Mouse (Mus musculus) neural tube, embryonic 15.5 days (tissue): ENCODE results near the gene Galnt2. TPM values are rescaled to one million over a fixed set of nuclear protein-coding genes. Genes with fewer than 3 reads are reported as not detected.
A peak's percentile ranks its signal among the peaks of the same experiment; 100 is the strongest.

Experiments
- ATAC-seq: fragments of 200-750 bp; cut with Nextera tagmentation; 2 replicates; pipeline ENCODE4 v1.8.0; 2017; ENCODE audit warnings: mild to moderate bottlenecking, moderate TSS enrichment, moderate library complexity; ENCODE audit not compliant: low FRiP score
- H3K27ac ChIP-seq: fragments of 300-500 bp; sonication (generic); replicated peaks from 2 replicates; pipeline ENCODE4 v1.5.1; 2015; ENCODE audit warnings: mild to moderate bottlenecking, inconsistent platforms
- H3K27me3 ChIP-seq: fragments of 300-500 bp; sonication (generic); replicated peaks from 2 replicates; pipeline ENCODE4 v1.6.1; 2015; ENCODE audit warnings: inconsistent platforms
- H3K36me3 ChIP-seq: fragments of 300-500 bp; sonication (generic); 2 replicates; pipeline ENCODE4 v1.6.1; 2015; ENCODE audit warnings: inconsistent platforms
- H3K4me1 ChIP-seq: fragments of 300-500 bp; sonication (generic); 2 replicates; pipeline ENCODE4 v1.6.1; 2015; ENCODE audit warnings: inconsistent platforms
- H3K4me2 ChIP-seq: fragments of 300-500 bp; sonication (generic); 2 replicates; pipeline ENCODE4 v1.6.1; 2015; ENCODE audit warnings: inconsistent platforms, mild to moderate bottlenecking, moderate library complexity
- H3K4me3 ChIP-seq: fragments of 300-500 bp; sonication (generic); replicated peaks from 2 replicates; pipeline ENCODE4 v1.5.1; 2015; ENCODE audit warnings: mild to moderate bottlenecking, inconsistent platforms
- H3K9ac ChIP-seq: fragments of 300-500 bp; sonication (generic); replicated peaks from 2 replicates; pipeline ENCODE4 v1.6.1; 2015; ENCODE audit warnings: mild to moderate bottlenecking, inconsistent platforms
- H3K9me3 ChIP-seq: fragments of 300-500 bp; sonication (generic); replicated peaks from 2 replicates; pipeline ENCODE4 v1.6.1; 2016; ENCODE audit warnings: inconsistent platforms
- WGBS: fragments of 180-500 bp; shearing (Covaris S2); methylation state at CpG from one replicate; pipeline ENCODE4 v1.1.7; 2015; ENCODE audit warnings: mixed read lengths; 5-methylcytosine and 5-hydroxymethylcytosine counted together
- polyA plus RNA-seq: library from polyadenylated mRNA; unstranded; fragments of >200 nt; fragmentation: Nextera tagmentation; extraction: Ambion mirVana; gene quantifications from 2 replicates; pipeline ENCODE4 v1.2.1, GENCODE M21; 2015

The Galnt2 gene
- polyA plus RNA-seq, 1 experiment from 2014 or later: 62.7 TPM

GRCm38 (mm10) chr8:124376406-124376805 is 145.2 kb downstream of the Galnt2 start:
- no peak overlapping the region for H3K4me3 ChIP-seq
- H3K27ac ChIP-seq: no peak overlapping the region
- ATAC-seq: no peak
- no peaks in the 10 kb centered on the region for H3K4me1 ChIP-seq
- no peaks in the 10 kb centered on the region for H3K27me3 ChIP-seq
- WGBS: 97% methylated on average over 12 of the region's 12 CpGs
- no peak overlapping the region for H3K4me2 ChIP-seq
- H3K9ac ChIP-seq: no peak overlapping the region
- H3K9me3 ChIP-seq: no peaks in the 10 kb centered on the region
- H3K36me3 ChIP-seq: peaks cover 24% of the 10 kb centered on the region; the same call in 1 of the 2 replicates

GRCm38 (mm10) chr8:124379289-124379688 is 148.1 kb downstream of the Galnt2 start:
- H3K4me2 ChIP-seq: no peak overlapping the region
- H3K4me1 ChIP-seq: peaks cover 13% of the 10 kb centered on the region
- 67% methylated on average over 6 of the region's 6 CpGs for WGBS
- H3K9me3 ChIP-seq: no peaks in the 10 kb centered on the region
- ATAC-seq: no peak
- H3K27me3 ChIP-seq: no peaks in the 10 kb centered on the region
- H3K9ac ChIP-seq: no peak overlapping the region
- peaks cover 25% of the 10 kb centered on the region for H3K36me3 ChIP-seq
- H3K4me3 ChIP-seq: no peak overlapping the region
- no peak overlapping the region for H3K27ac ChIP-seq

- WGBS: 36% methylated on average over 10 of the region's 10 CpGs
- Histone ChIP-seq H3K36me3 (peaks cover 17% of the 10 kb centered on the region), H3K27me3 (no peaks in the 10 kb centered on the region), H3K9ac (no peak overlapping the region), H3K9me3 (no peaks in the 10 kb centered on the region), H3K4me3 (no peak overlapping the region), H3K27ac (peak overlapping the region; percentile 64), H3K4me2 (peak overlapping the region; percentile 6; the same call in 1 of the 2 replicates), H3K4me1 (peaks cover 21% of the 10 kb centered on the region)
- no peak; the same call in 1 of the 2 replicates for ATAC-seq
Observed at GRCm38 (mm10) chr8:124382235-124382634, 151.0 kb downstream of the Galnt2 start.

- 95% methylated on average over 19 of the region's 19 CpGs for WGBS
- ATAC-seq: no peak
Observed at GRCm38 (mm10) chr8:124384336-124384735, 153.1 kb downstream of the Galnt2 start.

GRCm38 (mm10) chr8:124386225-124386899 is 155.2 kb downstream of the Galnt2 start:
- 0 out of 2 replicates have a peak, but pooled peaks have one; percentile 33 for ATAC-seq
- Histone ChIP-seq H3K36me3 (peaks cover 5% of the 10 kb centered on the region), H3K27me3 (no peaks in the 10 kb centered on the region), H3K4me1 (peaks cover 21% of the 10 kb centered on the region), H3K4me2 (no peak overlapping the region), H3K27ac (peak overlapping the region; percentile 28; the same call in 1 of the 2 replicates), H3K9ac (no peak overlapping the region), H3K9me3 (no peaks in the 10 kb centered on the region), H3K4me3 (no peak overlapping the region)
- 49% methylated on average over 23 of the region's 23 CpGs for WGBS

More at GRCm38 (mm10) chr8:124384336-124384735, 153.1 kb downstream of the Galnt2 start:
- H3K27me3 ChIP-seq: no peaks in the 10 kb centered on the region
- peaks cover 21% of the 10 kb centered on the region for H3K4me1 ChIP-seq
- no peak overlapping the region for H3K4me3 ChIP-seq
- H3K4me2 ChIP-seq: no peak overlapping the region
- H3K9me3 ChIP-seq: no peaks in the 10 kb centered on the region
- no peak overlapping the region for H3K27ac ChIP-seq
- H3K36me3 ChIP-seq: peaks cover 10% of the 10 kb centered on the region
- no peak overlapping the region for H3K9ac ChIP-seq

- Histone ChIP-seq H3K9me3 (no peaks in the 10 kb centered on the region), H3K4me1 (peaks cover 13% of the 10 kb centered on the region), H3K4me2 (no peak overlapping the region), H3K27me3 (no peaks in the 10 kb centered on the region), H3K36me3 (no peaks in the 10 kb centered on the region), H3K27ac (no peak overlapping the region), H3K4me3 (no peak overlapping the region), H3K9ac (no peak overlapping the region)
- no peak for ATAC-seq
- 83% methylated on average over 11 of the region's 11 CpGs for WGBS
Observed at GRCm38 (mm10) chr8:124389495-124389894, 158.3 kb downstream of the Galnt2 start.

- Histone ChIP-seq H3K36me3 (peaks cover 2% of the 10 kb centered on the region; the same call in 1 of the 2 replicates), H3K4me1 (peaks cover 17% of the 10 kb centered on the region), H3K4me2 (no peak overlapping the region), H3K27me3 (no peaks in the 10 kb centered on the region), H3K9ac (no peak overlapping the region), H3K27ac (0 out of 2 replicates have a peak overlapping the region, but pooled peaks have one; percentile 4), H3K4me3 (no peak overlapping the region), H3K9me3 (no peaks in the 10 kb centered on the region)
- ATAC-seq: no peak
- WGBS: 75% methylated on average over 7 of the region's 7 CpGs
Observed at GRCm38 (mm10) chr8:124391191-124391590, 160.0 kb downstream of the Galnt2 start.

GRCm38 (mm10) chr8:124392271-124393012 is 161.3 kb downstream of the Galnt2 start:
- 33% methylated on average over 10 of the region's 10 CpGs for WGBS
- H3K4me2 ChIP-seq: no peak overlapping the region
- H3K27me3 ChIP-seq: no peaks in the 10 kb centered on the region
- H3K27ac ChIP-seq: peak overlapping the region; percentile 60
- H3K36me3 ChIP-seq: peaks cover 2% of the 10 kb centered on the region; the same call in 1 of the 2 replicates
- no peak overlapping the region for H3K9ac ChIP-seq
- no peak for ATAC-seq
- no peak overlapping the region for H3K4me3 ChIP-seq
- peaks cover 15% of the 10 kb centered on the region; the same call in 1 of the 2 replicates for H3K4me1 ChIP-seq
- H3K9me3 ChIP-seq: no peaks in the 10 kb centered on the region

GRCm38 (mm10) chr8:124393013-124393412 is 161.8 kb downstream of the Galnt2 start:
- no peak for ATAC-seq
- H3K4me3 ChIP-seq: no peak overlapping the region
- H3K4me2 ChIP-seq: no peak overlapping the region
- H3K27me3 ChIP-seq: no peaks in the 10 kb centered on the region
- no peaks in the 10 kb centered on the region for H3K9me3 ChIP-seq
- H3K36me3 ChIP-seq: peaks cover 2% of the 10 kb centered on the region; the same call in 1 of the 2 replicates
- peak overlapping the region; percentile 60 for H3K27ac ChIP-seq
- peaks cover 18% of the 10 kb centered on the region; the same call in 1 of the 2 replicates for H3K4me1 ChIP-seq
- no peak overlapping the region for H3K9ac ChIP-seq
- WGBS: 84% methylated on average over 5 of the region's 5 CpGs

GRCm38 (mm10) chr8:124393927-124394326 is 162.7 kb downstream of the Galnt2 start:
- H3K27ac ChIP-seq: no peak overlapping the region
- no peak for ATAC-seq
- no peak overlapping the region for H3K9ac ChIP-seq

GRCm38 (mm10) chr8:124394951-124395350 is 163.8 kb downstream of the Galnt2 start:
- Histone ChIP-seq H3K36me3 (peaks cover 2% of the 10 kb centered on the region; the same call in 1 of the 2 replicates), H3K4me3 (no peak overlapping the region), H3K27me3 (no peaks in the 10 kb centered on the region), H3K27ac (no peak overlapping the region), H3K9ac (no peak overlapping the region), H3K4me1 (peaks cover 20% of the 10 kb centered on the region; the same call in 1 of the 2 replicates), H3K9me3 (no peaks in the 10 kb centered on the region), H3K4me2 (no peak overlapping the region)
- ATAC-seq: no peak
- 70% methylated on average over 7 of the region's 7 CpGs for WGBS

More at GRCm38 (mm10) chr8:124393927-124394326, 162.7 kb downstream of the Galnt2 start:
- Histone ChIP-seq H3K4me1 (peaks cover 19% of the 10 kb centered on the region; the same call in 1 of the 2 replicates), H3K36me3 (peaks cover 2% of the 10 kb centered on the region; the same call in 1 of the 2 replicates), H3K4me3 (no peak overlapping the region), H3K9me3 (no peaks in the 10 kb centered on the region), H3K27me3 (no peaks in the 10 kb centered on the region), H3K4me2 (no peak overlapping the region)
- WGBS: 89% methylated on average over 4 of the region's 4 CpGs
